ENCODE assay signal across 13 mouse cellular contexts in genomic region chr16:76532142-76532927, GRCm38 (mm10).
DNase-seq lines count a peak whose midpoint lies in the region; ATAC-seq and TF ChIP-seq lines count a peak whose summit lies in the region.
"Had no signal": no experiment of that assay in that cellular context is flagged by ENCODE, and none has a peak within 500 bp of the region (broad histone marks: within the 10 kb centered on the region; RNA-seq: fewer than 3 reads in every experiment).

No protein-coding gene starts in this region.

- no peak overlapping the region for H3K9ac ChIP-seq in midbrain, postnatal 0 days (replicated peaks; ENCODE audit: low read length, poor library complexity, severe bottlenecking)
- H3K9ac ChIP-seq: forebrain, embryonic 13.5 days; hindbrain, embryonic 12.5 days; limb, embryonic 13.5 days; neural tube, embryonic 12.5 days had no signal

- no peak for TF ChIP-seq POLR2A in cerebellum, adult 2 months (IDR thresholded peaks at IDR 0.05; ENCODE audit: borderline replicate concordance, insufficient read depth, low read length)

- no peak overlapping the region for H3K27ac ChIP-seq in midbrain, embryonic 10.5 days (replicated peaks)
- H3K27ac ChIP-seq in midbrain, postnatal 0 days (ENCODE audit: low read depth, low read length): no peak overlapping the region
- no peak overlapping the region for H3K27ac ChIP-seq in brown adipose tissue, adult 24 weeks (replicated peaks; ENCODE audit: low read depth, low read length)
- H3K27ac ChIP-seq in limb, embryonic 10.5 days: peak overlapping the region; percentile 56; the same call in 1 of the 2 replicates
- H3K27ac ChIP-seq in cerebellum, adult 2 months (ENCODE audit: insufficient read depth, low read length): no peak overlapping the region
- H3K27ac ChIP-seq: forebrain, embryonic 13.5 days; hindbrain, embryonic 12.5 days; limb, embryonic 13.5 days; neural tube, embryonic 12.5 days had no signal

- no peak for ATAC-seq in midbrain, postnatal 0 days (ENCODE audit: low FRiP score)
- peak; percentile 75 for ATAC-seq in megakaryocyte-erythroid progenitor cell, adult 5-6 weeks (replicated peaks; ENCODE audit: low FRiP score, low TSS enrichment, poor library complexity, severe bottlenecking)
- ATAC-seq: forebrain, embryonic 13.5 days had no signal

- no peak for TF ChIP-seq CTCF in midbrain, postnatal 0 days (IDR thresholded peaks at IDR 0.05)
- no peak for TF ChIP-seq CTCF in cerebellum, adult 2 months (IDR thresholded peaks at IDR 0.05; ENCODE audit: borderline replicate concordance, insufficient read depth, low read depth, low read length)

- no peaks in the 10 kb centered on the region for H3K36me3 ChIP-seq in midbrain, embryonic 10.5 days
- H3K36me3 ChIP-seq in midbrain, postnatal 0 days (ENCODE audit: insufficient read depth, low read length): no peaks in the 10 kb centered on the region
- no peaks in the 10 kb centered on the region for H3K36me3 ChIP-seq in limb, embryonic 10.5 days
- H3K36me3 ChIP-seq: hindbrain, embryonic 12.5 days; limb, embryonic 13.5 days; neural tube, embryonic 12.5 days had no signal

- H3K4me1 ChIP-seq in midbrain, embryonic 10.5 days: 0 out of 2 replicates have a peak, but pooled peaks cover 5% of the 10 kb centered on the region
- no peaks in the 10 kb centered on the region for H3K4me1 ChIP-seq in midbrain, postnatal 0 days (ENCODE audit: insufficient read depth, low read length)
- peaks cover 5% of the 10 kb centered on the region; the same call in 1 of the 2 replicates for H3K4me1 ChIP-seq in brown adipose tissue, adult 24 weeks (ENCODE audit: control insufficient read depth, insufficient read depth, insufficient read length, low read length)
- H3K4me1 ChIP-seq in limb, embryonic 10.5 days: peaks cover 11% of the 10 kb centered on the region
- no peaks in the 10 kb centered on the region for H3K4me1 ChIP-seq in cerebellum, adult 2 months (ENCODE audit: control insufficient read depth, insufficient read depth, low read length)
- H3K4me1 ChIP-seq: forebrain, embryonic 13.5 days; hindbrain, embryonic 12.5 days; neural tube, embryonic 12.5 days had no signal

- H3K4me2 ChIP-seq in midbrain, postnatal 0 days (ENCODE audit: low read depth, low read length, poor library complexity, severe bottlenecking): no peak overlapping the region
- H3K4me2 ChIP-seq: forebrain, embryonic 13.5 days; hindbrain, embryonic 12.5 days; limb, embryonic 13.5 days; neural tube, embryonic 12.5 days had no signal

- H3K4me3 ChIP-seq in midbrain, embryonic 10.5 days: no peak overlapping the region
- H3K4me3 ChIP-seq in midbrain, postnatal 0 days (ENCODE audit: low read depth, low read length): no peak overlapping the region
- H3K4me3 ChIP-seq in brown adipose tissue, adult 24 weeks (ENCODE audit: insufficient read depth, low read depth, low read length): peak overlapping the region; percentile 5; the same call in 1 of the 2 replicates
- no peak overlapping the region for H3K4me3 ChIP-seq in limb, embryonic 10.5 days
- H3K4me3 ChIP-seq in cerebellum, adult 2 months (replicated peaks; ENCODE audit: insufficient read depth, low read depth, low read length): no peak overlapping the region
- H3K4me3 ChIP-seq: forebrain, embryonic 13.5 days; hindbrain, embryonic 12.5 days; limb, embryonic 13.5 days; neural tube, embryonic 12.5 days had no signal

- H3K27me3 ChIP-seq in midbrain, embryonic 10.5 days (ENCODE audit: low read depth, poor library complexity, severe bottlenecking): no peaks in the 10 kb centered on the region
- no peaks in the 10 kb centered on the region for H3K27me3 ChIP-seq in midbrain, postnatal 0 days (ENCODE audit: insufficient read depth, low read length)
- no peaks in the 10 kb centered on the region for H3K27me3 ChIP-seq in limb, embryonic 10.5 days (ENCODE audit: low read depth, poor library complexity, severe bottlenecking)
- H3K27me3 ChIP-seq in cerebellum, adult 2 months (ENCODE audit: control insufficient read depth, insufficient read depth, low read length): no peaks in the 10 kb centered on the region
- H3K27me3 ChIP-seq: forebrain, embryonic 13.5 days; hindbrain, embryonic 12.5 days; limb, embryonic 13.5 days; neural tube, embryonic 12.5 days had no signal

- no peaks in the 10 kb centered on the region for H3K9me3 ChIP-seq in midbrain, embryonic 10.5 days (replicated peaks)
- H3K9me3 ChIP-seq in midbrain, postnatal 0 days (ENCODE audit: low read length): no peaks in the 10 kb centered on the region
- H3K9me3 ChIP-seq in limb, embryonic 10.5 days (replicated peaks): no peaks in the 10 kb centered on the region
- H3K9me3 ChIP-seq: forebrain, embryonic 13.5 days; hindbrain, embryonic 12.5 days; limb, embryonic 13.5 days; neural tube, embryonic 12.5 days had no signal

- DNase-seq in midbrain, embryonic 10.5 days (ENCODE audit: low spot score): peak; percentile 13
- DNase-seq in midbrain, postnatal 0 days (ENCODE audit: low spot score): no peak
- DNase-seq in limb, embryonic 10.5 days (ENCODE audit: low spot score): no peak
- DNase-seq in frontal cortex, adult 2 months (ENCODE audit: extremely low spot score in 1 of 2, low spot score in 1 of 2): no peak
- no peak for DNase-seq in cerebellum, adult 2 months
- DNase-seq in urinary bladder, adult 2 months (ENCODE audit: low spot score): no peak
- DNase-seq: cerebellum, adult 18-20 months had no signal

- 76% methylated on average over 19 of the region's 19 CpGs for whole genome bisulfite sequencing in midbrain, embryonic 10.5 days
- WGBS in midbrain, postnatal 0 days: 80% methylated on average over 19 of the region's 19 CpGs
- 48% methylated on average over 19 of the region's 19 CpGs for WGBS in limb, embryonic 10.5 days
- 77% methylated on average over 19 of the region's 19 CpGs for WGBS in cerebellum, adult 2 months
